Mouse (Mus musculus) liver, adult 2 months (tissue): ENCODE measurements around the gene Art4. TPM values are rescaled to one million over a fixed set of nuclear protein-coding genes. Genes with fewer than 3 reads are reported as not detected.

Source experiments
- DNase-seq: peaks from one replicate; pipeline ENCODE4 v3.0.0-alpha.2; 2011; ENCODE audit warnings: low read depth, low spot score; ENCODE audit errors: extremely low read depth
- H3K27ac ChIP-seq: fragments of 200-500 bp; replicated peaks from 2 replicates; pipeline ENCODE4 v1.5.1; 2012; ENCODE audit warnings: low read depth, mild to moderate bottlenecking, control low read depth, inconsistent platforms, low read length; ENCODE audit not compliant: insufficient read depth
- H3K27me3 ChIP-seq: fragments of 200-500 bp; 2 replicates; pipeline ENCODE4 v1.6.1; 2012; ENCODE audit warnings: mild to moderate bottlenecking, moderate library complexity, low read length, inconsistent platforms; ENCODE audit not compliant: control insufficient read depth, insufficient read depth
- H3K36me3 ChIP-seq: fragments of 200-500 bp; 2 replicates; pipeline ENCODE4 v1.6.1; 2012; ENCODE audit warnings: low read length, inconsistent platforms; ENCODE audit not compliant: control insufficient read depth, insufficient read depth
- H3K4me1 ChIP-seq: fragments of 200-500 bp; 2 replicates; pipeline ENCODE4 v1.6.1; 2011; ENCODE audit warnings: low read length; ENCODE audit not compliant: control insufficient read depth, insufficient read depth
- H3K4me3 ChIP-seq: fragments of 200-500 bp; 2 replicates; pipeline ENCODE4 v1.5.1; 2011; ENCODE audit warnings: low read depth, mild to moderate bottlenecking, control low read depth, low read length, moderate library complexity; ENCODE audit not compliant: insufficient read depth
- H3K79me2 ChIP-seq: fragments of 200-500 bp; 2 replicates; pipeline ENCODE4 v1.6.1; 2012; ENCODE audit warnings: inconsistent platforms, mild to moderate bottlenecking, low read length, moderate library complexity; ENCODE audit not compliant: control insufficient read depth, insufficient read depth
- H3K9ac ChIP-seq: fragments of 200-500 bp; 2 replicates; pipeline ENCODE4 v1.6.1; 2012; ENCODE audit warnings: low read depth, mild to moderate bottlenecking, control low read depth, inconsistent platforms, low read length
- CTCF ChIP-seq: fragments of 200-500 bp; IDR thresholded peaks from 2 replicates; pipeline ENCODE4 v1.5.1; 2011; ENCODE audit warnings: low read depth, low read length, control low read depth
- POLR2A ChIP-seq: fragments of 200-500 bp; IDR thresholded peaks from 2 replicates; pipeline ENCODE4 v1.6.1; 2011; ENCODE audit warnings: low read length, control low read depth; ENCODE audit not compliant: insufficient read depth; ENCODE audit errors: extremely low read depth
- WGBS: fragments of 180-500 bp; shearing (Covaris S2); methylation state at CpG from one replicate; pipeline ENCODE4 v1.1.7; 2018; 5-methylcytosine and 5-hydroxymethylcytosine counted together
- polyA plus RNA-seq: library from polyadenylated mRNA; depleted of rRNA; stranded (reverse); fragments of >200 nt; gene quantifications from 2 replicates; pipeline ENCODE4 v1.2.3, GENCODE M21; 2012
- total RNA-seq: library from RNA; depleted of rRNA; stranded (reverse); fragments of >200 nt; gene quantifications from 2 replicates; pipeline ENCODE4 v1.2.3, GENCODE M21; 2014

The Art4 gene
- total and polyA plus RNA-seq, 2 experiments = 0.93 to 1.8 TPM

DNA sequence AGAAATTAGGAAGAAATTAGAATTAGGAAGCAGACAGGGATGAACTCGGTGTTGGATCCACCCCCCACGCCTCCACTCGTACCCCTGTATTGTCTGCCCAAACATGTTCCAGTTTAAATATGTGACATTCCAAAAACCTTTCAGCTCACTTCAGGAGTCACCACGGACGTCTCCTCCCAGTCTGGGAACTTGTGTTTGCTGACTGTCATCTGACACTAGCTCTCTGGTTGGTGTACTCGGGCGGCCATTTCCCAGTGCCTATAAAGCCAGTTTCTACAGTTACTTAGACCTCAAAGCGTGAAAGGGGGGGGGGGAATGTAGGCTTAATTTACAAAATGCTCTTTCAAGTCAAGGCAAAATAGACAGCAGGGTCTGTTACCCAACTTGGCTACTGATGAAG lies 24.1 kb upstream of the Art4 start:
- no peak overlapping the region for H3K27ac ChIP-seq
- no peak overlapping the region for H3K4me3 ChIP-seq
- H3K9ac ChIP-seq = no peak overlapping the region
- H3K27me3 ChIP-seq = no peaks in the 10 kb centered on the region
- 48% methylated on average over 8 of the region's 8 CpGs for WGBS
- DNase-seq = no peak
- H3K4me1 ChIP-seq = no peaks in the 10 kb centered on the region
- H3K36me3 ChIP-seq = no peaks in the 10 kb centered on the region
- H3K79me2 ChIP-seq = no peaks in the 10 kb centered on the region
- no peak for TF ChIP-seq POLR2A
- TF ChIP-seq CTCF = no peak

DNA sequence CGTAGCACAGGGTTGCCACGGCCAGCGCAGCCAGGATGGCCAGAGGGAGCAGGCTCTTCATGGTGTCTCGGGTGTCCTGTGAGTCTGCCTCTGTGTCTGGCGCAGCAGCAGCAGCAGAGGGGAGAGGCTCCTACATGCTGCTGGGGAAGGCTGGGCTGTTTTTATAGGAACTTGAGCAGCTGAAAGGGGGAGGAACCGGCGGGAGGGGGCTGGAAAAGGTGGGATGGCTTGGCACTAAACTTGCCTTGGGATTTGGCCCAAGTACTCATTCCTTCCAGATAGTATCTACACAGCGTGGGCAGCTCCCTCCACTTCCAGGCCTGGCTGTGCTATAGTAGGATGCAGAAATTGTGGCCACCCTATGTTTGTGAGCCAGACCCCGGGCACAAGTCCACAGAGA lies 18.1 kb upstream of the Art4 start, which contains the start of gene Mgp:
Gene Mgp, minus strand, starts transcription at position 154 of the 400 bp plus-strand sequence.
- no peaks in the 10 kb centered on the region for H3K4me1 ChIP-seq
- no peaks in the 10 kb centered on the region for H3K36me3 ChIP-seq
- no peak within 1 kb of the TSS for H3K27ac ChIP-seq
- no peak for DNase-seq
- no peaks in the 10 kb centered on the region for H3K79me2 ChIP-seq
- no peak for TF ChIP-seq POLR2A
- TF ChIP-seq CTCF = no peak
- H3K27me3 ChIP-seq = no peaks in the 10 kb centered on the region
- 0 out of 2 replicates have a peak within 1 kb of the TSS, but pooled peaks have one; percentile 12 for H3K4me3 ChIP-seq
- WGBS = 51% methylated on average over 9 of the region's 9 CpGs
- no peak within 1 kb of the TSS for H3K9ac ChIP-seq

DNA sequence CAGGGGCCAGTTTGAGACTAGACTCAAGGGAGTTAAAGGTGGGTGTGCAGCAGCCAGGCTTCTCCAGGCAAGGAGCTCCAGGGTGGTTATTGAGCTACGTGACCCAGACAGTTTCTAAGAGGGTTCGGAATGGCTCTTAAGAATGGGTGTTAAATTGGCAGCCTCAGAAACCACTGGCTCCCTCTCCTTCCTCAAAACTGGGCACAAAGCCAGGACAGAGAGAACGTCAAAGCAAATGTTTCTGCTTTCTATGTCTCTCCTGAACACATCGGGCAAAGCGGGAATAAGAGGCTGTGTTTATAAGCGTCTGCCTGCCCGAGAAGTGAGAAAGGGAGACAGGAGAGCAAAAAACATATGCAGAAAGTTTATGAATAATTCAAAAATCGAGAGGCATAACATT lies 17.1 kb upstream of the Art4 start:
- Histone ChIP-seq H3K4me3 (no peak overlapping the region), H3K9ac (no peak overlapping the region), H3K79me2 (no peaks in the 10 kb centered on the region), H3K27ac (no peak overlapping the region), H3K36me3 (no peaks in the 10 kb centered on the region), H3K4me1 (no peaks in the 10 kb centered on the region), H3K27me3 (no peaks in the 10 kb centered on the region)
- no peak for DNase-seq
- 71% methylated on average over 8 of the region's 8 CpGs for WGBS
- TF ChIP-seq CTCF (no peak), POLR2A (no peak)

DNA sequence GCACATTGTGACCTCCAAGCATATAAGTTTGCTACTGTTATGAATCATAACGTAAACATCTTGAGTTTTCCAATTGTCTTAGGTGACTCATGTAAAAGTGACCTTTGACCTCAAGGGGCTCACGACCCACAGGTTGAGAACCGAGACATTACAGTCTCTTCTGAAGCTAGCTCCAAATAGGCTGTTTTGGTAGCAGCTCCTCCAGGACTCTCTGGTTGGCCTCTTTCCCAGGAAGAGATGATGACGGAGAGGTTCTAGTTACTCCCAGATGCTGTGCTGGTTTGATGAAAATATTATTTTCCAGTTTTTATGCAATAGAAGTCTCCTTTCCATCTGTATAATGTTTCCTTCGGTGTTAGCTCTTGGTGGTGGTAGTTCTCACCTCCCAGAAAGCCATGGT lies 11.4 kb upstream of the Art4 start:
- H3K4me3 ChIP-seq = no peak overlapping the region
- no peak for TF ChIP-seq CTCF
- no peak for TF ChIP-seq POLR2A
- 73% methylated on average over 5 of the region's 5 CpGs for WGBS
- no peak for DNase-seq
- H3K79me2 ChIP-seq = no peaks in the 10 kb centered on the region
- no peak overlapping the region for H3K27ac ChIP-seq
- no peaks in the 10 kb centered on the region for H3K36me3 ChIP-seq
- no peak overlapping the region for H3K9ac ChIP-seq
- no peaks in the 10 kb centered on the region for H3K27me3 ChIP-seq
- H3K4me1 ChIP-seq = no peaks in the 10 kb centered on the region

DNA sequence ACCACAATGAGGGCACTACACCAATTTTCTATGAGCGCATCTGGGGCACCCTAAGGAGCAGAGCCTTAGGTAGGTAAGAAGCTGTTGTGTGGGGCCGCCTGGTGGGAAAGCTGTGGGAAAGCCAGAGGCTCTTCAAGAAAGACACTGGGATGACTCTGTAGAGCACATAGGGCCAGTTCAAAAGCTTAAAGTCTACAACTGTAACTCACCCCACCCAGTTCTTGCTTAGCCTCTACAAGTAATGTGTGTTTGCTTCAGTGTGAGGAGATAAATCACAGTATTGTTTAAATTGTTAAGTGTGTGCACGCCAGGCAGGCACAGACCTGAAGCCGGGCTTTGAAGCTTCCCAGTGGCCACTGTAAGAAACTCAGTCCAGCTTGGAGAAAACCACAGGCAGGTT lies 8.6 kb upstream of the Art4 start:
- Histone ChIP-seq H3K79me2 (no peaks in the 10 kb centered on the region), H3K4me3 (no peak overlapping the region), H3K27me3 (no peaks in the 10 kb centered on the region), H3K9ac (no peak overlapping the region), H3K36me3 (no peaks in the 10 kb centered on the region), H3K4me1 (no peaks in the 10 kb centered on the region), H3K27ac (no peak overlapping the region)
- TF ChIP-seq POLR2A (no peak), CTCF (no peak)
- WGBS = 90% methylated on average over 4 of the region's 4 CpGs
- no peak for DNase-seq

DNA sequence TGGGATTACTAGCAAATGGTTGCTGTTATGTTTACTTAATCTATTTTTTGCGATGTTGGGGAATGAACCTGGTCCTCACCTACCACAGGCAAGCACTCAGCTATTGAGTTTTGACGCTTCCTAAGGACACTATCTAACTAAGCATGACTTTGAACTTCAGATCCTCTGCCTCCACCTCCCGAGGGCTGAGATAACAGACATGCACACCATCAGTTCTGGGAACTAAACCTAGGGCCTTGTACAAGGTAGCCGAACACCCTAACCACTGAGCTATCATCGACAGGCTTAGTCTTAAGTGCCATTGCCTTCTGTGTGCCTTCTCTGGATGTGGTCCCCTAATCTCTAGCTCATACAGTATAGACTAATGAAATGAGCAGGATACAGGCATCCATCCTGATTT lies 7.8 kb upstream of the Art4 start:
- no peak overlapping the region for H3K9ac ChIP-seq
- no peaks in the 10 kb centered on the region for H3K36me3 ChIP-seq
- TF ChIP-seq CTCF (no peak), POLR2A (no peak)
- H3K27ac ChIP-seq = no peak overlapping the region
- no peaks in the 10 kb centered on the region for H3K4me1 ChIP-seq
- 87% methylated on average over 5 of the region's 5 CpGs for WGBS
- H3K4me3 ChIP-seq = no peak overlapping the region
- H3K79me2 ChIP-seq = no peaks in the 10 kb centered on the region
- DNase-seq = no peak
- no peaks in the 10 kb centered on the region for H3K27me3 ChIP-seq
